28 mouse cellular contexts compared by ENCODE assay signal in the genomic region with DNA sequence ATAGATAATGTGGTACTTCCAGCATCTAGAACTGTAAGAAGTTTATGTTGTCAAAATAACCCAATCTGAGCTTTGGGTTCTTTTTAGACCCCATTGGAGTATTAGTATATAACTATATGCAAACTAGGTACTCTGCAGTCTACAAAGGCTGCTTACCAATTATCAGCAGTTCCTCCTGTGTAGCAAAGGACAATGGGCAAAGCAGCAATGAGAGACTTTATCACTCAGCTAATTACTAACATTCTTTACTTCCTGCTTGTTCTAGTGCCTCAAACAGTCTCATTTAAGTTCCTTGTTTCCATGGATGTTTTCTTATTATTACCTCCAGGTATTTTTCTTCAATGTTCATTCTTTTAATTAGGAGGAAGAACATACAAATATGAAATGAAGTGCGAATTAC.
"Had no signal": no experiment of that assay in that cellular context is flagged by ENCODE, and none has a peak within 500 bp of the region (broad histone marks: within the 10 kb centered on the region; RNA-seq: fewer than 3 reads in every experiment).

No protein-coding gene starts in this region.

- H3K9me3 ChIP-seq: embryonic facial prominence, embryonic 10.5 days; embryonic facial prominence, embryonic 12.5 days; embryonic facial prominence, embryonic 13.5 days; embryonic facial prominence, embryonic 15.5 days; forebrain, embryonic 10.5 days; forebrain, embryonic 12.5 days; forebrain, embryonic 13.5 days; forebrain, embryonic 15.5 days had no signal

- H3K4me3 ChIP-seq: embryonic facial prominence, embryonic 10.5 days; embryonic facial prominence, embryonic 12.5 days; embryonic facial prominence, embryonic 13.5 days; embryonic facial prominence, embryonic 15.5 days; erythroblast, embryonic 14.5 days; forebrain, embryonic 10.5 days; forebrain, embryonic 12.5 days; forebrain, embryonic 13.5 days; forebrain, embryonic 15.5 days; gastrocnemius, adult 2 months; heart, adult 2 months had no signal

- H3K36me3 ChIP-seq: embryonic facial prominence, embryonic 10.5 days; embryonic facial prominence, embryonic 12.5 days; embryonic facial prominence, embryonic 13.5 days; embryonic facial prominence, embryonic 15.5 days; forebrain, embryonic 10.5 days; forebrain, embryonic 12.5 days; forebrain, embryonic 15.5 days had no signal

- H3K4me2 ChIP-seq: embryonic facial prominence, embryonic 12.5 days; embryonic facial prominence, embryonic 13.5 days; embryonic facial prominence, embryonic 15.5 days; forebrain, embryonic 12.5 days; forebrain, embryonic 13.5 days; forebrain, embryonic 15.5 days had no signal

- H3K27me3 ChIP-seq: embryonic facial prominence, embryonic 12.5 days; embryonic facial prominence, embryonic 13.5 days; embryonic facial prominence, embryonic 15.5 days; forebrain, embryonic 12.5 days; forebrain, embryonic 13.5 days; forebrain, embryonic 15.5 days had no signal

- H3K27ac ChIP-seq: embryonic facial prominence, embryonic 10.5 days; embryonic facial prominence, embryonic 12.5 days; embryonic facial prominence, embryonic 13.5 days; embryonic facial prominence, embryonic 15.5 days; forebrain, embryonic 10.5 days; forebrain, embryonic 12.5 days; forebrain, embryonic 13.5 days; forebrain, embryonic 15.5 days; gastrocnemius, adult 2 months; heart, adult 2 months had no signal

- H3K9ac ChIP-seq: embryonic facial prominence, embryonic 12.5 days; embryonic facial prominence, embryonic 13.5 days; embryonic facial prominence, embryonic 15.5 days; forebrain, embryonic 12.5 days; forebrain, embryonic 13.5 days; forebrain, embryonic 15.5 days; forebrain, postnatal 0 days had no signal

- H3K4me1 ChIP-seq: embryonic facial prominence, embryonic 10.5 days; embryonic facial prominence, embryonic 12.5 days; embryonic facial prominence, embryonic 13.5 days; embryonic facial prominence, embryonic 15.5 days; forebrain, embryonic 10.5 days; forebrain, embryonic 12.5 days; forebrain, embryonic 13.5 days; forebrain, embryonic 15.5 days had no signal

- ATAC-seq: forebrain, embryonic 13.5 days; forebrain, embryonic 14.5 days; forebrain, embryonic 15.5 days; forebrain, embryonic 16.5 days; forebrain, postnatal 0 days had no signal

- DNase-seq: cerebellum, adult 8-10 months; cerebellum, adult 9-10 months; cerebellum, adult 9-11 months; cerebellum, postnatal 10 days; cerebellum, postnatal 14 days; cerebellum, postnatal 25 days; cerebellum, postnatal 36 days; embryo, embryonic 11 days; forebrain, postnatal 0 days; gastrocnemius, adult 2 months; gastrocnemius, postnatal 10 days; gastrocnemius, postnatal 14 days; gastrocnemius, postnatal 25 days; gastrocnemius, postnatal 36 days; heart, adult 11 months; heart, adult 18-20 months; heart, adult 2 months had no signal
